Mouse (Mus musculus) stomach, embryonic 14.5 days (tissue): ENCODE measurements around the gene Mcoln2. TPM values are rescaled to one million over a fixed set of nuclear protein-coding genes. Genes with fewer than 3 reads are reported as not detected.

Experiments
- ATAC-seq: fragments of 200-750 bp; cut with Nextera tagmentation; 2 replicates; pipeline ENCODE4 v1.8.0; 2017; ENCODE audit warnings: low read depth, moderate TSS enrichment; ENCODE audit not compliant: insufficient number of reproducible peaks, insufficient read depth, low FRiP score
- H3K27ac ChIP-seq: fragments of 300-500 bp; sonication (generic); 2 replicates; pipeline ENCODE4 v1.5.1; 2014; ENCODE audit warnings: mild to moderate bottlenecking, low read length, moderate library complexity, mixed read lengths
- H3K27me3 ChIP-seq: fragments of 300-500 bp; sonication (generic); 2 replicates; pipeline ENCODE4 v1.6.1; 2014; ENCODE audit warnings: low read length, control low read depth, mixed read lengths; ENCODE audit not compliant: control insufficient read depth, insufficient read depth
- H3K36me3 ChIP-seq: fragments of 300-500 bp; sonication (generic); 2 replicates; pipeline ENCODE4 v1.6.1; 2014; ENCODE audit warnings: mild to moderate bottlenecking, control low read depth, low read length, moderate library complexity, mixed read lengths; ENCODE audit not compliant: control insufficient read depth, insufficient read depth
- H3K4me1 ChIP-seq: fragments of 300-500 bp; sonication (generic); 2 replicates; pipeline ENCODE4 v1.6.1; 2014; ENCODE audit warnings: low read length, control low read depth, mixed read lengths; ENCODE audit not compliant: control insufficient read depth, insufficient read depth
- H3K4me2 ChIP-seq: fragments of 300-500 bp; sonication (generic); replicated peaks from 2 replicates; pipeline ENCODE4 v1.6.1; 2014; ENCODE audit warnings: low read depth, low read length, control low read depth
- H3K4me3 ChIP-seq: fragments of 300-500 bp; sonication (generic); 2 replicates; pipeline ENCODE4 v1.5.1; 2014; ENCODE audit warnings: low read depth, low read length, control low read depth
- H3K9ac ChIP-seq: fragments of 300-500 bp; sonication (generic); replicated peaks from 2 replicates; pipeline ENCODE4 v1.6.1; 2014; ENCODE audit warnings: low read depth, mild to moderate bottlenecking, control low read depth, low read length, moderate library complexity, mixed read lengths
- H3K9me3 ChIP-seq: fragments of 300-500 bp; sonication (generic); 2 replicates; pipeline ENCODE4 v1.6.1; 2016; ENCODE audit warnings: low read depth, low read length, control low read depth; ENCODE audit not compliant: control insufficient read depth
- WGBS: fragments of 180-500 bp; shearing (Covaris S2); extraction: QIAGEN DNeasy Blood & Tissue Kit; methylation state at CpG from one replicate; pipeline ENCODE4 v1.1.7; 2014; 5-methylcytosine and 5-hydroxymethylcytosine counted together
- polyA plus RNA-seq: library from polyadenylated mRNA; unstranded; fragments of >200 nt; fragmentation: Nextera tagmentation; extraction: Ambion mirVana; gene quantifications from 2 replicates; pipeline ENCODE4 v1.2.1, GENCODE M21; 2014

Gene Mcoln2
- polyA plus RNA-seq, 1 experiment from 2014 or later, result 1.4 TPM

- no peaks in the 10 kb centered on the region for H3K36me3 ChIP-seq
- H3K27ac ChIP-seq, result no peak overlapping the region
- ATAC-seq, result no peak
- H3K4me2 ChIP-seq, result no peak overlapping the region
- 53% methylated on average over 7 of the region's 7 CpGs for WGBS
- no peak overlapping the region for H3K9ac ChIP-seq
- H3K4me3 ChIP-seq, result no peak overlapping the region
- no peaks in the 10 kb centered on the region for H3K4me1 ChIP-seq
- no peaks in the 10 kb centered on the region for H3K27me3 ChIP-seq
- no peaks in the 10 kb centered on the region for H3K9me3 ChIP-seq
These were observed 83.1 kb downstream of the Mcoln2 start for GRCm38 (mm10) chr3:146232708-146233107.

- WGBS, result 39% methylated on average over 4 of the region's 4 CpGs
- Histone ChIP-seq H3K4me3 (no peak overlapping the region), H3K4me2 (no peak overlapping the region), H3K27ac (no peak overlapping the region), H3K4me1 (no peaks in the 10 kb centered on the region), H3K36me3 (no peaks in the 10 kb centered on the region), H3K9me3 (no peaks in the 10 kb centered on the region), H3K27me3 (no peaks in the 10 kb centered on the region), H3K9ac (no peak overlapping the region)
- no peak for ATAC-seq
These were observed 84.1 kb downstream of the Mcoln2 start for GRCm38 (mm10) chr3:146233741-146234140.

- 38% methylated on average over 10 of the region's 10 CpGs for WGBS
- Histone ChIP-seq H3K4me1 (no peaks in the 10 kb centered on the region), H3K4me2 (no peak overlapping the region), H3K9ac (no peak overlapping the region), H3K9me3 (no peaks in the 10 kb centered on the region), H3K27me3 (no peaks in the 10 kb centered on the region), H3K27ac (no peak overlapping the region), H3K4me3 (no peak overlapping the region), H3K36me3 (no peaks in the 10 kb centered on the region)
- ATAC-seq, result no peak
These were observed 84.9 kb downstream of the Mcoln2 start for GRCm38 (mm10) chr3:146234530-146234929.

GRCm38 (mm10) chr3:146236280-146236679, 86.6 kb downstream of the Mcoln2 start:
- Histone ChIP-seq H3K36me3 (no peaks in the 10 kb centered on the region), H3K9ac (no peak overlapping the region), H3K27me3 (no peaks in the 10 kb centered on the region), H3K4me2 (no peak overlapping the region), H3K4me1 (no peaks in the 10 kb centered on the region), H3K27ac (no peak overlapping the region), H3K4me3 (no peak overlapping the region), H3K9me3 (no peaks in the 10 kb centered on the region)
- no peak for ATAC-seq
- WGBS, result 38% methylated on average over 8 of the region's 8 CpGs

GRCm38 (mm10) chr3:146237676-146238075, 88.0 kb downstream of the Mcoln2 start:
- H3K9me3 ChIP-seq, result no peaks in the 10 kb centered on the region
- no peak overlapping the region for H3K4me2 ChIP-seq
- ATAC-seq, result no peak
- H3K4me3 ChIP-seq, result no peak overlapping the region
- H3K9ac ChIP-seq, result no peak overlapping the region
- H3K27me3 ChIP-seq, result no peaks in the 10 kb centered on the region
- H3K4me1 ChIP-seq, result no peaks in the 10 kb centered on the region
- no peaks in the 10 kb centered on the region for H3K36me3 ChIP-seq
- 72% methylated on average over 5 of the region's 5 CpGs for WGBS
- no peak overlapping the region for H3K27ac ChIP-seq

- no peak for ATAC-seq
- 96% methylated on average over 1 of the region's 1 CpGs for WGBS
- no peaks in the 10 kb centered on the region for H3K27me3 ChIP-seq
- H3K27ac ChIP-seq, result no peak overlapping the region
- no peaks in the 10 kb centered on the region for H3K9me3 ChIP-seq
- no peak overlapping the region for H3K9ac ChIP-seq
- H3K4me1 ChIP-seq, result no peaks in the 10 kb centered on the region
- H3K4me3 ChIP-seq, result no peak overlapping the region
- H3K4me2 ChIP-seq, result no peak overlapping the region
- no peaks in the 10 kb centered on the region for H3K36me3 ChIP-seq
These were observed 95.0 kb downstream of the Mcoln2 start for GRCm38 (mm10) chr3:146244630-146245029.

Other genes starting within 250 kb of the Mcoln2 start
- gene Bcl10, start 227.0 kb upstream of the Mcoln2 start, polyA plus RNA-seq, result 50.0 and 55.6 TPM in 2 replicates
- 41.5 and 45.1 TPM in 2 replicates for gene 2410004B18Rik, start 211.8 kb upstream of the Mcoln2 start, polyA plus RNA-seq
- gene Syde2, start 162.0 kb upstream of the Mcoln2 start, polyA plus RNA-seq, result 3.1 and 3.8 TPM in 2 replicates
- not detected in 2 replicates for gene Wdr63, start 41.7 kb upstream of the Mcoln2 start, polyA plus RNA-seq
- gene Mcoln3, start 32.4 kb upstream of the Mcoln2 start, polyA plus RNA-seq, result 1.4 and 1.8 TPM in 2 replicates
- gene Lpar3, start 71.1 kb downstream of the Mcoln2 start, polyA plus RNA-seq, result 0.78 and 1.2 TPM in 2 replicates